Mouse (Mus musculus) lung, embryonic 14.5 days (tissue): ENCODE results near the gene Eif4g1. TPM values are rescaled to one million over a fixed set of nuclear protein-coding genes. Genes with fewer than 3 reads are reported as not detected.

Source experiments
- ATAC-seq: fragments of 200-750 bp; cut with Nextera tagmentation; 2 replicates; pipeline ENCODE4 v1.8.0; 2017; ENCODE audit warnings: mild to moderate bottlenecking, moderate TSS enrichment, moderate library complexity; ENCODE audit not compliant: insufficient read depth
- DNase-seq: peaks from one replicate; pipeline ENCODE4 v3.0.0-alpha.2; 2015
- H3K27ac ChIP-seq: fragments of 300-500 bp; sonication (generic); 2 replicates; pipeline ENCODE4 v1.5.1; 2014; ENCODE audit warnings: low read depth, mild to moderate bottlenecking, moderate library complexity
- H3K27me3 ChIP-seq: fragments of 300-500 bp; sonication (generic); 2 replicates; pipeline ENCODE4 v1.6.1; 2014; ENCODE audit warnings: low read length, control low read depth; ENCODE audit not compliant: insufficient read depth
- H3K36me3 ChIP-seq: fragments of 300-500 bp; sonication (generic); 2 replicates; pipeline ENCODE4 v1.6.1; 2014; ENCODE audit warnings: control low read depth; ENCODE audit not compliant: insufficient read depth
- H3K4me1 ChIP-seq: fragments of 300-500 bp; sonication (generic); 2 replicates; pipeline ENCODE4 v1.6.1; 2014; ENCODE audit warnings: antibody characterized with exemption, control low read depth; ENCODE audit not compliant: insufficient read depth
- H3K4me2 ChIP-seq: fragments of 300-500 bp; sonication (generic); 2 replicates; pipeline ENCODE4 v1.6.1; 2014; ENCODE audit warnings: mild to moderate bottlenecking
- H3K4me3 ChIP-seq: fragments of 300-500 bp; sonication (generic); 2 replicates; pipeline ENCODE4 v1.5.1; 2014; ENCODE audit warnings: low read depth, low read length
- H3K9ac ChIP-seq: fragments of 300-500 bp; sonication (generic); 2 replicates; pipeline ENCODE4 v1.6.1; 2014
- H3K9me3 ChIP-seq: fragments of 300-500 bp; sonication (generic); 2 replicates; pipeline ENCODE4 v1.6.1; 2016; ENCODE audit warnings: low read depth, low read length, control low read depth
- CTCF ChIP-seq: IDR thresholded peaks from 2 replicates; pipeline ENCODE4 v1.5.1; 2016; ENCODE audit warnings: antibody characterized with exemption, low read depth
- WGBS: fragments of 180-500 bp; shearing (Covaris S2); extraction: QIAGEN DNeasy Blood & Tissue Kit; methylation state at CpG from one replicate; pipeline ENCODE4 v1.1.7; 2014; 5-methylcytosine and 5-hydroxymethylcytosine counted together
- polyA plus RNA-seq: library from polyadenylated mRNA; unstranded; fragments of >200 nt; fragmentation: Nextera tagmentation; extraction: Ambion mirVana; gene quantifications from 2 replicates; pipeline ENCODE4 v1.2.1, GENCODE M21; 2014

The Eif4g1 gene
- polyA plus RNA-seq, 1 experiment from 2014 or later = 191 TPM

GRCm38 (mm10) chr16:20705786-20706185, 37.7 kb downstream of the Eif4g1 start:
- peaks cover 3% of the 10 kb centered on the region; the same call in 1 of the 2 replicates for H3K4me1 ChIP-seq
- no peak for DNase-seq
- H3K36me3 ChIP-seq = peaks cover 20% of the 10 kb centered on the region; the same call in 1 of the 2 replicates
- WGBS = 79% methylated on average over 3 of the region's 3 CpGs
- no peak overlapping the region for H3K27ac ChIP-seq
- no peak overlapping the region for H3K4me3 ChIP-seq
- no peak for ATAC-seq
- TF ChIP-seq CTCF = no peak
- H3K4me2 ChIP-seq = no peak overlapping the region
- H3K27me3 ChIP-seq = no peaks in the 10 kb centered on the region
- H3K9me3 ChIP-seq = no peaks in the 10 kb centered on the region
- H3K9ac ChIP-seq = no peak overlapping the region

GRCm38 (mm10) chr16:20706407-20707055, 38.4 kb downstream of the Eif4g1 start:
- Histone ChIP-seq H3K27me3 (no peaks in the 10 kb centered on the region), H3K27ac (0 out of 2 replicates have a peak overlapping the region, but pooled peaks have one; percentile 6), H3K4me3 (no peak overlapping the region), H3K4me1 (peaks cover 3% of the 10 kb centered on the region; the same call in 1 of the 2 replicates), H3K9me3 (no peaks in the 10 kb centered on the region), H3K9ac (no peak overlapping the region), H3K4me2 (no peak overlapping the region), H3K36me3 (peaks cover 25% of the 10 kb centered on the region)
- no peak for ATAC-seq
- TF ChIP-seq CTCF = no peak
- no peak for DNase-seq
- WGBS = 84% methylated on average over 2 of the region's 2 CpGs

GRCm38 (mm10) chr16:20708220-20708938, 40.3 kb downstream of the Eif4g1 start:
- no peaks in the 10 kb centered on the region for H3K4me1 ChIP-seq
- ATAC-seq = no peak
- TF ChIP-seq CTCF = no peak
- DNase-seq = no peak
- peaks cover 35% of the 10 kb centered on the region for H3K36me3 ChIP-seq
- no peaks in the 10 kb centered on the region for H3K27me3 ChIP-seq
- no peak overlapping the region for H3K9ac ChIP-seq
- H3K27ac ChIP-seq = no peak overlapping the region
- no peaks in the 10 kb centered on the region for H3K9me3 ChIP-seq
- H3K4me3 ChIP-seq = no peak overlapping the region
- no peak overlapping the region for H3K4me2 ChIP-seq
- WGBS = 94% methylated on average over 21 of the region's 21 CpGs

- ATAC-seq (no peak; the same call in 1 of the 2 replicates), DNase-seq (peak; percentile 77)
- H3K9ac ChIP-seq = no peak overlapping the region
- no peak overlapping the region for H3K27ac ChIP-seq
- peak; percentile 78 for TF ChIP-seq CTCF
- 73% methylated on average over 19 of the region's 19 CpGs for WGBS
- H3K9me3 ChIP-seq = no peaks in the 10 kb centered on the region
- H3K4me2 ChIP-seq = no peak overlapping the region
- H3K36me3 ChIP-seq = peaks cover 35% of the 10 kb centered on the region
- H3K4me1 ChIP-seq = no peaks in the 10 kb centered on the region
- H3K4me3 ChIP-seq = no peak overlapping the region
- H3K27me3 ChIP-seq = no peaks in the 10 kb centered on the region
Measured at GRCm38 (mm10) chr16:20708939-20709734, 41.0 kb downstream of the Eif4g1 start.

GRCm38 (mm10) chr16:20710370-20710769, 42.3 kb downstream of the Eif4g1 start:
- Histone ChIP-seq H3K4me3 (no peak overlapping the region), H3K4me2 (no peak overlapping the region), H3K27ac (no peak overlapping the region), H3K4me1 (peaks cover 9% of the 10 kb centered on the region), H3K36me3 (peaks cover 35% of the 10 kb centered on the region), H3K27me3 (no peaks in the 10 kb centered on the region), H3K9me3 (no peaks in the 10 kb centered on the region), H3K9ac (no peak overlapping the region)
- TF ChIP-seq CTCF = no peak
- WGBS = 90% methylated on average over 11 of the region's 11 CpGs
- ATAC-seq = no peak
- DNase-seq = no peak

- Histone ChIP-seq H3K9me3 (no peaks in the 10 kb centered on the region), H3K9ac (no peak overlapping the region), H3K4me3 (no peak overlapping the region), H3K4me2 (no peak overlapping the region), H3K4me1 (peaks cover 9% of the 10 kb centered on the region), H3K36me3 (peaks cover 35% of the 10 kb centered on the region), H3K27me3 (no peaks in the 10 kb centered on the region), H3K27ac (no peak overlapping the region)
- ATAC-seq (no peak), DNase-seq (no peak)
- WGBS = 71% methylated on average over 4 of the region's 4 CpGs
- no peak for TF ChIP-seq CTCF
Measured at GRCm38 (mm10) chr16:20710810-20711209, 42.7 kb downstream of the Eif4g1 start.

GRCm38 (mm10) chr16:20712190-20712589, 44.1 kb downstream of the Eif4g1 start:
- no peak overlapping the region for H3K4me2 ChIP-seq
- H3K4me3 ChIP-seq = no peak overlapping the region
- ATAC-seq (no peak), DNase-seq (no peak)
- H3K9ac ChIP-seq = no peak overlapping the region
- H3K27me3 ChIP-seq = no peaks in the 10 kb centered on the region
- no peak for TF ChIP-seq CTCF
- 78% methylated on average over 9 of the region's 9 CpGs for WGBS
- H3K36me3 ChIP-seq = peaks cover 31% of the 10 kb centered on the region
- H3K27ac ChIP-seq = no peak overlapping the region
- no peaks in the 10 kb centered on the region for H3K9me3 ChIP-seq
- peaks cover 9% of the 10 kb centered on the region for H3K4me1 ChIP-seq
